Mouse (Mus musculus): ENCODE results near the gene C5ar1. TPM values are rescaled to one million over a fixed set of nuclear protein-coding genes. Genes with fewer than 3 reads are reported as not detected.

Gene C5ar1
- polyA plus RNA-seq, 1 experiment: 1.3 TPM

Other genes with a start within 250 kb of the C5ar1 start
- 10.2 and 10.6 TPM in 2 replicates for gene Bicra, start 211.6 kb downstream of the C5ar1 start, polyA plus RNA-seq (2012; rRNA removed)
- 0.40 and 0.42 TPM in 2 replicates for gene Zfp541, start 197.7 kb downstream of the C5ar1 start, polyA plus RNA-seq (2012; rRNA removed)
- 368 and 442 TPM in 2 replicates for gene Napa, start 161.1 kb downstream of the C5ar1 start, polyA plus RNA-seq (2012; rRNA removed)
- 50.7 and 58.1 TPM in 2 replicates for gene Kptn, start 139.6 kb downstream of the C5ar1 start, polyA plus RNA-seq (2012; rRNA removed)
- gene Slc8a2, start 129.7 kb downstream of the C5ar1 start, polyA plus RNA-seq (2012; rRNA removed): 122 and 124 TPM in 2 replicates
- 83.7 and 85.4 TPM in 2 replicates for gene Meis3, start 84.5 kb downstream of the C5ar1 start, polyA plus RNA-seq (2012; rRNA removed)
- gene Dhx34, start 37.5 kb downstream of the C5ar1 start, polyA plus RNA-seq (2012; rRNA removed): 11.9 and 12.5 TPM in 2 replicates
- 0.56 and 0.67 TPM in 2 replicates for gene C5ar2, start 15.4 kb downstream of the C5ar1 start, polyA plus RNA-seq (2012; rRNA removed)
- gene Inafm1, start 14.1 kb upstream of the C5ar1 start, polyA plus RNA-seq (2012; rRNA removed): 57.6 and 58.4 TPM in 2 replicates
- gene Ccdc9, start 27.3 kb upstream of the C5ar1 start, polyA plus RNA-seq (2012; rRNA removed): 91.2 and 91.4 TPM in 2 replicates
- gene Bbc3, start 48.9 kb upstream of the C5ar1 start, polyA plus RNA-seq (2012; rRNA removed): 17.1 and 18.2 TPM in 2 replicates
- gene Sae1, start 128.3 kb upstream of the C5ar1 start, polyA plus RNA-seq (2012; rRNA removed): 99.8 and 114 TPM in 2 replicates
- gene Zc3h4, start 141.4 kb upstream of the C5ar1 start, polyA plus RNA-seq (2012; rRNA removed): 38.9 and 40.0 TPM in 2 replicates
- gene Tmem160, start 193.2 kb upstream of the C5ar1 start, polyA plus RNA-seq (2012; rRNA removed): 84.3 and 91.7 TPM in 2 replicates
- gene Npas1, start 218.2 kb upstream of the C5ar1 start, polyA plus RNA-seq (2012; rRNA removed): 7.8 and 10.1 TPM in 2 replicates